Mouse (Mus musculus): ENCODE measurements around the gene Bex6. TPM values are rescaled to one million over a fixed set of nuclear protein-coding genes. Genes with fewer than 3 reads are reported as not detected.

The Bex6 gene
- not detected for polyA plus RNA-seq (2014; fragmentation: Illumina TruSeq; extraction: RNeasy Lipid Tissue Mini Kit (QIAGEN cat#74804); ENCODE audit: low read depth, low replicate concordance)

DNA sequence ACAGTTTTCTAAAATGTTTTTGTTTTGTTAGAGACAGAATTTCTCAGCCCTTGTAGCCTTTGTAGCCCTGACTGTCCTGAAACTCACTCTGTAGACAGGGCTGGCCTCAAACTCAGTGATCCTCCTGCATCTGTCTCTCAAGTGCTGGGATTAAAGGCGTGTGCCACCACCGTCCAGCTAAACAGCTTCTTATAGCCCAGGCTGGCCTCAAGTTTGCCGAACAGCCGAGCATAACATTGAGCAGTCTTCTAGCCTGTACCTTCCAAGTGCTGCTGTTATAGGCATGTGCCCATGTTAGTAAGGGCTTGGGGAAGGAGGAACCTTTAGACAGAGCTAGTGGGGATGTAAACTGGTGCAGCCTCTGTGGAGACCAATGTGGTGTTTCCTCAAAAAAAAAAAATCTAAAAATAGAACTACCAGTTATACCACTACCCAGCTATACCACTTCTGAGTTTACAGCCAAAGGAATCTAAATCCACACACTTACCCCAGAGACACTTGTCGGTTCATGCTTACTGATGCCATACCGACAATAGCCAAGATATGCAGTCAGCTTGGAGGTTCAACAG is at the start of gene Bex6:
Bex6 (plus strand) TSS at position 491 of the 569 bp plus-strand sequence.

DNA sequence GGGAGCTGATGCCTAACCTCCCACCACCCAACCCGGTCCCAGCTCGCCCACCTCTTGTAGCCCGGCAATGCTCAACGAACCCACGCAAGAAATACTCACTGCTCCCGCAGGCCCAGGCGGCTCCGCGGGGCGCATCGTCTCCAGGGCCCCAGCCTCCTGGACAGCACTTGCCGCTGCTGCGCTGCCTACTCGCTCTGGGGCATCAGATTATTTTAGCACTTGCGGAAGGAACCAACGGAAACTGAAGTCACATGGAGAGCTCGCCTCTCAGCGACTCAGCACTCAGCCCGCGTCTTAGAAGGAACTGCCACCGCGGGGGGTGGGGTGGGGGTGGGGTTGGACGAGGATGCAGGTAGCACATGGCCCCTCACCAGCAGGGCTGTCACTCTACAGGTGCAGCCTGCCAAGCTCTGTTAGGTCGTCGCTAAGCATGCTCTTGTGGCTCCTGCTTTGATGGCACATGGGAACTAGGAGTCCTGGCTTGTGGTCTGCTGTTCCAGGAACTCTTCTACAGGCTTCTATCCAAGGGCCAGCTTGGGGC is 14.3 kb upstream of the Bex6 start, which contains the start of gene Nrros:
Nrros (minus strand) TSS at position 314 of the 541 bp plus-strand sequence.

Other genes starting within 250 kb of the Bex6 start
- 0.65 TPM for gene Pigz, start 246.0 kb upstream of the Bex6 start, polyA plus RNA-seq (2014; fragmentation: Illumina TruSeq; extraction: RNeasy Lipid Tissue Mini Kit (QIAGEN cat#74804); ENCODE audit: low read depth, low replicate concordance)
- gene 0610012G03Rik, start 231.3 kb upstream of the Bex6 start, polyA plus RNA-seq (2014; fragmentation: Illumina TruSeq; extraction: RNeasy Lipid Tissue Mini Kit (QIAGEN cat#74804); ENCODE audit: low read depth, low replicate concordance), result 59.3 TPM
- 34.1 TPM for gene Ncbp2, start 231.3 kb upstream of the Bex6 start, polyA plus RNA-seq (2014; fragmentation: Illumina TruSeq; extraction: RNeasy Lipid Tissue Mini Kit (QIAGEN cat#74804); ENCODE audit: low read depth, low replicate concordance)
- 8.7 TPM for gene Senp5, start 176.5 kb upstream of the Bex6 start, polyA plus RNA-seq (2014; fragmentation: Illumina TruSeq; extraction: RNeasy Lipid Tissue Mini Kit (QIAGEN cat#74804); ENCODE audit: low read depth, low replicate concordance)
- 20.1 TPM for gene Pak2, start 100.5 kb upstream of the Bex6 start, polyA plus RNA-seq (2014; fragmentation: Illumina TruSeq; extraction: RNeasy Lipid Tissue Mini Kit (QIAGEN cat#74804); ENCODE audit: low read depth, low replicate concordance)
- 21.0 TPM for gene Pigx, start 80.1 kb upstream of the Bex6 start, polyA plus RNA-seq (2014; fragmentation: Illumina TruSeq; extraction: RNeasy Lipid Tissue Mini Kit (QIAGEN cat#74804); ENCODE audit: low read depth, low replicate concordance)
- gene Cep19, start 80.0 kb upstream of the Bex6 start, polyA plus RNA-seq (2014; fragmentation: Illumina TruSeq; extraction: RNeasy Lipid Tissue Mini Kit (QIAGEN cat#74804); ENCODE audit: low read depth, low replicate concordance), result 14.8 TPM
- 6.8 TPM for gene Nrros, start 14.2 kb upstream of the Bex6 start, polyA plus RNA-seq (2014; fragmentation: Illumina TruSeq; extraction: RNeasy Lipid Tissue Mini Kit (QIAGEN cat#74804); ENCODE audit: low read depth, low replicate concordance)
- 11.7 TPM for gene Fbxo45, start 67.3 kb downstream of the Bex6 start, polyA plus RNA-seq (2014; fragmentation: Illumina TruSeq; extraction: RNeasy Lipid Tissue Mini Kit (QIAGEN cat#74804); ENCODE audit: low read depth, low replicate concordance)
- 12.2 TPM for gene Wdr53, start 67.4 kb downstream of the Bex6 start, polyA plus RNA-seq (2014; fragmentation: Illumina TruSeq; extraction: RNeasy Lipid Tissue Mini Kit (QIAGEN cat#74804); ENCODE audit: low read depth, low replicate concordance)
- 26.7 TPM for gene Smco1, start 91.6 kb downstream of the Bex6 start, polyA plus RNA-seq (2014; fragmentation: Illumina TruSeq; extraction: RNeasy Lipid Tissue Mini Kit (QIAGEN cat#74804); ENCODE audit: low read depth, low replicate concordance)
- gene Rnf168, start 97.6 kb downstream of the Bex6 start, polyA plus RNA-seq (2014; fragmentation: Illumina TruSeq; extraction: RNeasy Lipid Tissue Mini Kit (QIAGEN cat#74804); ENCODE audit: low read depth, low replicate concordance), result 11.6 TPM
- gene Ubxn7, start 152.4 kb downstream of the Bex6 start, polyA plus RNA-seq (2014; fragmentation: Illumina TruSeq; extraction: RNeasy Lipid Tissue Mini Kit (QIAGEN cat#74804); ENCODE audit: low read depth, low replicate concordance), result 8.4 TPM
- gene Tm4sf19, start 220.7 kb downstream of the Bex6 start, polyA plus RNA-seq (2014; fragmentation: Illumina TruSeq; extraction: RNeasy Lipid Tissue Mini Kit (QIAGEN cat#74804); ENCODE audit: low read depth, low replicate concordance), result not detected
- gene Tctex1d2, start 239.9 kb downstream of the Bex6 start, polyA plus RNA-seq (2014; fragmentation: Illumina TruSeq; extraction: RNeasy Lipid Tissue Mini Kit (QIAGEN cat#74804); ENCODE audit: low read depth, low replicate concordance), result 17.7 TPM